Mouse (Mus musculus): ENCODE results near the gene Mat2a. TPM values are rescaled to one million over a fixed set of nuclear protein-coding genes. Genes with fewer than 3 reads are reported as not detected.
A peak's percentile ranks its signal among the peaks of the same experiment; 100 is the strongest.
"Not testable (repeated sequence)": the region's sequence is repeated elsewhere in the genome, so short reads cannot be mapped to it uniquely, and the experiment has no call there.

The Mat2a gene
- polyA plus RNA-seq (2016; fragmentation: Nextera tagmentation; extraction: Ambion mirVana): 387 and 404 TPM in 2 replicates

DNA sequence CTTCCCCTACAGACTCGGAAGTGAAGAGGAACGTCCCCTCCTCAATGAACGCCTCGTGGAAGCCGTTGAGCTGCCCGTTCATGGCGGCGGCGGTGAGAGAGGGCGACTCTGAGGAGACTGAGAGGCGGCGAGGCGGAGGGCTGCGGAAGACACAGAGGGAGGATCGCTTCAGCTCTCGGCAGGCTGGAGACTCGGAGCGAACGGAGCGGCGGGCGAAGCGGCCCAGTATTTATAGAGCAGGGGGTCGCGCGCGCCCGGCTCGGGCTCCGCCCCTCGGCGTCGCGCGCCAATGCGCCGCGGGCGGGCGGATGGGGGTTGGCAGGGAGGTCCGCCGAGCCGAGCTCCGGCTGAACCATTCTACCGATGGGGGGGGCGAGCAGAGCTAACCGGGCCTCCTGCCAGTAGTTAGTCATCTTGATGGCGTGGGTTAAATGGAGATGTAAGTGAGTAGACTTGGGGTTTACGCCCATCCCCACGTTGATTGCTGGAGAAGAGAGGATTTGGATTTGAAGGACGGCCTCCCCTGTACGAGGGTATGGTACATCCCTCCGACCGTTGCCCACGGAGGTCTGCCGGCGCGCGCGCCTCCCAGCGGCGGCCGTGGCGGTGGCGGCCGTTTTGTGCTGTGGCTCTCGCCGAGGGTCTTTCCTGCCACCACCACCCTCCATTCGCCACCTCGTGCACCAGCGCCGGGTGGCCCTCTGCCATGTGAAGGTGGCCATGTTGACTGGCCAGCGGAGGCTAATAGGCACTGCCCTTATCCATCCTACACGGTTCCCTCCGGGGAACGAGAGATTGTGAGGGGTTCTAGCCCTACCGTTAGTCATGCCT is at the start of gene Mat2a:
TSS of gene Mat2a (minus strand) at position 204 of the 831 bp plus-strand sequence.
- Histone ChIP-seq H3K9me3 (no peaks in the 10 kb centered on the region), H3K4me1 (peaks cover 25% of the 10 kb centered on the region), H3K27me3 (no peaks in the 10 kb centered on the region), H3K4me3 (peak within 1 kb of the TSS; percentile 57), H3K9ac (peak within 1 kb of the TSS; percentile 84), H3K27ac (peak within 1 kb of the TSS; percentile 96), H3K36me3 (peaks cover 29% of the 10 kb centered on the region), H3K4me2 (replicated peaks) (peak within 1 kb of the TSS; percentile 90)
- peak; percentile 93 for ATAC-seq (ENCODE audit: insufficient number of reproducible peaks, insufficient read depth, low FRiP score, low TSS enrichment)
- under 1% methylated on average over 76 of the region's 77 CpGs for WGBS

DNA sequence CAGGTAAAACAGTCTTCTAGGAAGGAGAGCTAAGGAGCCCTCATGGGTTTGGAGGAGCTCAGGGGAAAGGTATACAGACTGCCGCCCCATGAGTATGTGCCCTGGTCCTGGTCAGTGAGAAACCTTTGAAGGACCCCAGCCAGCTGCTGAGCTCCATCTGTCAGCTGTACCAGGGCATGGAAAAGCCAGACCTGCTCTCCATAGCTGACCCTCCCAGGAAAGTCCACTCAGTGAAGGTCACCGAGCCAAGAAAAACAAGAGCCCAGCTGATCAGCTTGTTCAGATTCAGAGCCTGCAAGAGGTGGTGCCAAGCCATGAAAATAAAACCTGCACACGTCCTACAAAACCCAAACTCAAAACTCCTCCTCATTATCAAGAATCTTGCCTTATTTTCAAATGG is 49.5 kb upstream of the Mat2a start:
- no peak for ATAC-seq (ENCODE audit: insufficient number of reproducible peaks, insufficient read depth, low FRiP score, low TSS enrichment)

GRCm38 (mm10) chr6:72487282-72487681 is 47.9 kb upstream of the Mat2a start:
- ATAC-seq (ENCODE audit: insufficient number of reproducible peaks, insufficient read depth, low FRiP score, low TSS enrichment): no peak
- H3K4me3 ChIP-seq: no peak overlapping the region
- no peaks in the 10 kb centered on the region for H3K27me3 ChIP-seq
- no peak overlapping the region for H3K27ac ChIP-seq
- no peaks in the 10 kb centered on the region for H3K9me3 ChIP-seq
- H3K9ac ChIP-seq: no peak overlapping the region
- H3K36me3 ChIP-seq: no peaks in the 10 kb centered on the region
- 73% methylated on average over 3 of the region's 3 CpGs for WGBS
- no peaks in the 10 kb centered on the region for H3K4me1 ChIP-seq
- H3K4me2 ChIP-seq (replicated peaks): no peak overlapping the region

More for the DNA sequence above, 49.5 kb upstream of the Mat2a start:
- H3K9me3 ChIP-seq: no peaks in the 10 kb centered on the region
- no peak overlapping the region for H3K4me2 ChIP-seq (replicated peaks)
- no peak overlapping the region for H3K4me3 ChIP-seq
- no peaks in the 10 kb centered on the region for H3K27me3 ChIP-seq
- H3K4me1 ChIP-seq: no peaks in the 10 kb centered on the region
- no peak overlapping the region for H3K27ac ChIP-seq
- 57% methylated on average over 3 of the region's 3 CpGs for WGBS
- no peaks in the 10 kb centered on the region for H3K36me3 ChIP-seq
- H3K9ac ChIP-seq: no peak overlapping the region

GRCm38 (mm10) chr6:72486307-72486706 is 46.9 kb upstream of the Mat2a start:
- Histone ChIP-seq H3K9ac (no peak overlapping the region), H3K27me3 (no peaks in the 10 kb centered on the region), H3K36me3 (no peaks in the 10 kb centered on the region), H3K4me1 (no peaks in the 10 kb centered on the region), H3K4me2 (replicated peaks) (no peak overlapping the region), H3K27ac (no peak overlapping the region), H3K9me3 (no peaks in the 10 kb centered on the region), H3K4me3 (no peak overlapping the region)
- 86% methylated on average over 6 of the region's 6 CpGs for WGBS
- no peak for ATAC-seq (ENCODE audit: insufficient number of reproducible peaks, insufficient read depth, low FRiP score, low TSS enrichment)

GRCm38 (mm10) chr6:72484887-72485286 is 45.5 kb upstream of the Mat2a start:
- ATAC-seq (ENCODE audit: insufficient number of reproducible peaks, insufficient read depth, low FRiP score, low TSS enrichment): no peak
- H3K27me3 ChIP-seq: no peaks in the 10 kb centered on the region
- no peak overlapping the region for H3K27ac ChIP-seq
- H3K9me3 ChIP-seq: no peaks in the 10 kb centered on the region
- 69% methylated on average over 4 of the region's 4 CpGs for WGBS
- H3K4me1 ChIP-seq: no peaks in the 10 kb centered on the region
- H3K4me3 ChIP-seq: no peak overlapping the region
- no peak overlapping the region for H3K9ac ChIP-seq
- no peaks in the 10 kb centered on the region for H3K36me3 ChIP-seq
- H3K4me2 ChIP-seq (replicated peaks): no peak overlapping the region

DNA sequence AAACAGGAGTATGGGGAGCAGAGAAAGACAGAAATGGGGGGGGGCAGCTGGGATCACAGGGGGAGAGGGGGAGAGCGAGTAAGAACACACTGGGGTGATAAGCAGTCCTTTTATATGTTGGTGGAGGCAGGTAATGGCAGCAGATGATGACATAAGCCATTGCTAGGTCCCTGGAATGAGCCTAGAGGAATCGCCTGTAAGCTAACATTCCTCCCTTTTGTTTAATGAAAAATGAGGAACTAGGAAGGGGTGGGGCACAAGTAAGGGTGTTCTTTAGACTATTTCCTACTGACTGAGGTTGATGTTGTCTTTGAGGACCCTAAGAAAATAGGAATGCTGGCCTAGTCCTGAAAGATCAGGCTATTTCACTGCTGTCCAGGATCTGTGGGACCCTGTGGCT is 42.8 kb upstream of the Mat2a start:
- Histone ChIP-seq H3K27ac (no peak overlapping the region), H3K27me3 (no peaks in the 10 kb centered on the region), H3K4me2 (replicated peaks) (no peak overlapping the region), H3K9ac (no peak overlapping the region), H3K36me3 (no peaks in the 10 kb centered on the region), H3K4me3 (no peak overlapping the region), H3K9me3 (no peaks in the 10 kb centered on the region), H3K4me1 (no peaks in the 10 kb centered on the region)
- WGBS: 63% methylated on average over 2 of the region's 2 CpGs
- no peak for ATAC-seq (ENCODE audit: insufficient number of reproducible peaks, insufficient read depth, low FRiP score, low TSS enrichment)

GRCm38 (mm10) chr6:72480422-72480702 is 41.0 kb upstream of the Mat2a start:
- no peak overlapping the region for H3K9ac ChIP-seq
- WGBS: 86% methylated on average over 2 of the region's 2 CpGs
- ATAC-seq (ENCODE audit: insufficient number of reproducible peaks, insufficient read depth, low FRiP score, low TSS enrichment): no peak
- no peak overlapping the region for H3K27ac ChIP-seq
- no peak overlapping the region for H3K4me3 ChIP-seq
- no peaks in the 10 kb centered on the region for H3K9me3 ChIP-seq
- no peaks in the 10 kb centered on the region for H3K36me3 ChIP-seq
- no peaks in the 10 kb centered on the region for H3K4me1 ChIP-seq
- no peaks in the 10 kb centered on the region for H3K27me3 ChIP-seq
- no peak overlapping the region for H3K4me2 ChIP-seq (replicated peaks)

- Histone ChIP-seq H3K36me3 (no peaks in the 10 kb centered on the region), H3K9me3 (no peaks in the 10 kb centered on the region), H3K27ac (no peak overlapping the region), H3K4me1 (no peaks in the 10 kb centered on the region), H3K4me3 (no peak overlapping the region), H3K27me3 (no peaks in the 10 kb centered on the region), H3K9ac (no peak overlapping the region), H3K4me2 (replicated peaks) (no peak overlapping the region)
- WGBS: 91% methylated on average over 12 of the region's 12 CpGs
- no peak for ATAC-seq (ENCODE audit: insufficient number of reproducible peaks, insufficient read depth, low FRiP score, low TSS enrichment)
These were observed 40.5 kb upstream of the Mat2a start for GRCm38 (mm10) chr6:72479645-72480421.

- H3K4me3 ChIP-seq; H3K27ac ChIP-seq; H3K9me3 ChIP-seq; ATAC-seq (ENCODE audit: insufficient number of reproducible peaks, insufficient read depth, low FRiP score, low TSS enrichment); H3K4me1 ChIP-seq; H3K27me3 ChIP-seq; H3K9ac ChIP-seq; H3K4me2 ChIP-seq (replicated peaks); H3K36me3 ChIP-seq: not testable (repeated sequence)
- WGBS: 87% methylated on average over 3 of the region's 3 CpGs
These were observed 39.3 kb upstream of the Mat2a start for GRCm38 (mm10) chr6:72478691-72479090.

GRCm38 (mm10) chr6:72477621-72478020 is 38.3 kb upstream of the Mat2a start:
- H3K4me2 ChIP-seq (replicated peaks): no peak overlapping the region
- no peaks in the 10 kb centered on the region for H3K36me3 ChIP-seq
- H3K27ac ChIP-seq: no peak overlapping the region
- no peak overlapping the region for H3K9ac ChIP-seq
- no peak for ATAC-seq (ENCODE audit: insufficient number of reproducible peaks, insufficient read depth, low FRiP score, low TSS enrichment)
- 87% methylated on average over 3 of the region's 3 CpGs for WGBS
- no peaks in the 10 kb centered on the region for H3K27me3 ChIP-seq
- H3K4me3 ChIP-seq: no peak overlapping the region
- peaks cover 6% of the 10 kb centered on the region for H3K4me1 ChIP-seq
- no peaks in the 10 kb centered on the region for H3K9me3 ChIP-seq

DNA sequence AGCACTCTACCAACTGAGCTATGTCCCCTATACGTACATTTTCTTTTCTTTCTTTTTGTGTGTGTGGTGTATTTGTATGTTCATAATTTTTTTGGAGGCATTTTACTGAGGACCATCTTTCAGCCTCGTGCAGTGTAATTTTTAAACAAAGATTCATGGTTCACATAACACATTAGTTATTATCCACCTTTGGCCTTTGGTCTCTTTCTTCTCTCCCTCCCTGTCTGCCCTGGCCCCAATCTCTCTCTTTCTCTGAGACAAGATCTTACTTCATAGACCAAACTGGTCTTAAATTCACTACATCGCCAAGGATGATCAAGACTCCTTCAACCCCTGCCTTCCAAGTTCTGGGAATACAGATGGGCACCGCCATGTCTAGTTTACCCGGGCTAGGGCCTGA is 37.5 kb upstream of the Mat2a start:
- ATAC-seq (ENCODE audit: insufficient number of reproducible peaks, insufficient read depth, low FRiP score, low TSS enrichment): no peak
- no peak overlapping the region for H3K4me2 ChIP-seq (replicated peaks)
- no peak overlapping the region for H3K4me3 ChIP-seq
- H3K36me3 ChIP-seq: no peaks in the 10 kb centered on the region
- WGBS: 92% methylated on average over 5 of the region's 5 CpGs
- H3K4me1 ChIP-seq: peaks cover 6% of the 10 kb centered on the region
- H3K27me3 ChIP-seq: no peaks in the 10 kb centered on the region
- no peak overlapping the region for H3K27ac ChIP-seq
- no peak overlapping the region for H3K9ac ChIP-seq
- no peaks in the 10 kb centered on the region for H3K9me3 ChIP-seq

Measured in embryonic facial prominence, embryonic 12.5 days (tissue).